Mouse (Mus musculus) erythroid progenitor cell, adult 5-6 weeks (primary cell): ENCODE measurements around the gene Tbx5. TPM values are rescaled to one million over a fixed set of nuclear protein-coding genes. Genes with fewer than 3 reads are reported as not detected.

Experiments used
- ATAC-seq: replicated peaks from 2 replicates; pipeline ENCODE4 v1.8.0; 2016; ENCODE audit warnings: moderate number of reproducible peaks, mild to moderate bottlenecking, moderate TSS enrichment, inconsistent platforms; ENCODE audit not compliant: poor library complexity, low FRiP score, severe bottlenecking
- total RNA-seq, 2 experiments: library from RNA; stranded (forward) in 1 of 2; stranded (reverse) in 1 of 2; fragments of 150-400 nt in 1 of 2; fragments of 186-747, 209-891 nt in 1 of 2; gene quantifications; 2 replicates each; pipeline versions ENCODE4 v1.2.3 to v1.2.4; 2015 to 2017; ENCODE audit warnings: low replicate concordance in 2 of 2

Gene Tbx5
- total RNA-seq, 2 experiments from 2014 or later: not detected

DNA sequence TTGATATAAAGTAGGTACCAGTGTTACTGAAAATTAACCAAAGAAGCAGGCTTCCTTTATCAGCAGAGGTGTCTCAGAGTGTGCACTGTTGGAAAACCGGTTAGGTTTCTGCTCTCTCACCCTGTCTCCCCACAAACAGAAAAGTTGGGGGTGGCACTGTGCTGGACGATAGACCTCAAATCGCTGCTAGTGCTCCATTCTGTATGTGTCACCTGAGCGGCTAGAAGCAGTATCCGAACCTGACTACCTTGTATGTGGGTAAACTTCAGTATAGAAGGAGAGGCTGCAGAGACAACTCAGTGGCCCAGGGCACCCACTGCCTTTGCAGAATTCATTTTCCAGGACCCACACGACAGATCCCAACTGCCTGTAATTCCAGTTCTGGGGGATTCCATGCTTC is 23.8 kb upstream of the Tbx5 start:
- no peak for ATAC-seq

DNA sequence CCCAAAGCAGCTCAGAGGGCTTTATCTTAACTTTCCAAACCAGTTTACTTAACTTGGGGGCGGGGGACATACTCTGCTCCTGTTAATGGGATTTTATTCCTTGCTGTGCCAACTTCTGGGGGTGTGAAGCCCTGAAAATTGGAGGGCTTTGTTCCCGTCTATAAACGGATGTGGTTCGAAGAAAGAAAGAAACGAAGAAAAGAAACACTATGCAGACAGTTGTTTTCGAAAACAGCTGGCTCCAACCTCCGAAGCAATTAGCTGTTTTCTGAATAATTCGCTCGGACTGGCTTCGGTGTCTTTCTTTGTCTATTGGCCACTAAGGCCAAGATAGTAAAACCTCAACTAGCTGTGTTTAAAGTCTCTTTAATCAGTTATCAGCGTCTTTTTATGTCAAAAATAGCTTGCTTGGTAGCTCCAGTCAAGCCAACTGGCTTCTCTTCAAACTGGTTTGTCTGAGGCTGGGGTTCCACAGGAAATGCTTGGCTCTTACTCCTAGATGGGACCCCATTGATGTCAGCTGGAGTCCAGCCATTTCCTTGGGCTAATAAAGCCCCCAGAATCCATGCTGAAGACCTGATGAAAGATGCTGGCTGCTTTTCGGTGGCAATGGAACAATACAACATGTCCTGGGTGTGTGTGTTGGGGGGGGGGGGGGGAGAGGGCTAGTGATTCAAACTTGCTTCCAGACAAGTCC is 21.3 kb upstream of the Tbx5 start:
- no peak for ATAC-seq

DNA sequence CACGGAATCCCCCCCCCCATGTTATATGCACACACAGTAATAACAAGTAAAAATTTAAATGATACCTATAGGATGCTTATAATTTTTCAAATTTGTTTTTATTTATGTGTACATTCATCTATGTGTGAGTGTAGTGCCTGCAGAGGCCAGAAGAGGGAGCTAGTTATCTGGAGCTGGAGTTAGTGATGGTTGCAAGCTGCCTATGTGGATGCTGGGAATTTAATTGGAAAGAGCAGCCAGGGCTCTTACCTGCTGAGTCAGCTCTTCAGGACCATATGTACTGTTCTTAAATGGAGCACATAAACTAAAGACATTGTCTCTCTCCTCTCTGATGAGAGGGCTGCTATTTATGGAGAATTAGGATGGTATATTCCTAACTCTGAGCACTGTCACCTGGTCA is 17.2 kb upstream of the Tbx5 start:
- no peak for ATAC-seq

DNA sequence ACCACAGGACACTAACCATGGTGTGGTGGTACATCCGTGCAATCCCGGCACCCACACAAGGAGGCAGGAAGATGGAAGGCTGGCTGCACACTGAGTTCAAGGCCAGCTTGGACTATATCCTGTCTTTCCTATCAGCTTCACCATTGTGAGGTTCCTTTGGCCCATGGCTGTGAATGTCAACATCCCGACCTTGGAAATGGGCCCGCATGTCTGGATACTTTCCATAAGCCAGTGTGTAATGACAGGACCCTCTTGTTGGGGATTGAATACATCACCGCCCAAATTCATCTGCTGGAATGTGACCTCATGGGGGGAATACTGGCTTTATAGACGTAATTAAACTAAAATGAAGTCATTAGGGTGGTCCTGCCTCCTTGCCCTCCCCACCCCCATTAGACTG is 12.0 kb upstream of the Tbx5 start:
- no peak for ATAC-seq

DNA sequence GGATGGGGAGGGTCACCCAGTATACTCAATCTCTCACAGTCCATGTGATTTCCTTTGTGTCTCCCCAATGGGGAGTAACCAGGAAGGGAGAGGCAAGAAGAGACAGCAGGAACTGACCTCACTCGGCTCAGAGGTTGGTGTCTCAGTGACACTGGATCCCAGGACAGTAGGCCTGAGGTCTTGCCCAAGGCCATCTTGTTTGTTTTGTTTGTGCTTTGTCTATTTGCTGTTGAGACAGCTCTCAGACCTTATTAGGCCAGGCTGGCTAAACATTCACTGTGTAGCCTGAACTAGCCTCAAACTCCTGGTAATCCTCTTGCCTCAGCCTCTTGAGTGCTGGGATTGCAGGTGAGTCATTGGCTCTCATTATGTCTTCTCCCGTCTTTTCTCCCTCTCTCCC is 11.0 kb upstream of the Tbx5 start:
- no peak for ATAC-seq

DNA sequence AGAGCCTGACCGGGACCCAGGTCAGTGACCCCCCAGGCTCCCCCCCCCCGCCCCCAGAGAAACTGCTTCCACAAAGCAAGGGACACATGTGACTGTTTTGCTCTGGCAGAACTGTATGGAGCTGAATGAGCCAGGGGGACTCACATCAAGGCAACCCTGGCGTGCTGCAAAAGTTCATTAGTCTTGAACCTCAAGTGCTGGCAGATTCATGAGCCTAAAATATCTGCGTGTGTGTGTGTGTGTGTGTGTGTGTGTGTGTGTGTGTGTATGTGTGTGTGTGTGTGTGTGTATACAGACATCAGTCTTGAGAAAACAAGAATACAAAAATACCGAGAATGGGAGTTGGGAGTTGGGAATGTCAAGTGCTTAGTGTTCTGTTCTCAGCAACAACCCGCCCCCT is 5.1 kb upstream of the Tbx5 start:
- no peak for ATAC-seq

DNA sequence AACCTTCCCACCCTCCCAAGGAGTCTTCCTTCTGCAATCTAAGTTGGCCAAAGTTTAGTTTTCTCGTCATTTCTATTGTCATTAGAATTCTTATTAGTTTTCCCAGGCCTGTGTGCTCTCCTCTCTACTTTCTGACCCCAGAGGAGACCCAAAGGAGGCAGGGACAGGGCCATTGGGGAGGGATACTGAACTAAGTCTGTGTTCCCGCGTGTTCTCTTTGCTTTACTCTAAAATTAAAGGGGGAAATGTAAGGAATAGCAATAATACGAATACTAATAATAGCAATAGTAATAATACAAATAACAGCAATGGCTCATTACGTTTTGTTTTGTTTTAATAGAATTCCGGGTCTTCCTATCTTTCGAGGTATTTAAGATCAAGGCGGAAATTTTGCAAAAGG is 1.9 kb upstream of the Tbx5 start:
- no peak for ATAC-seq

DNA sequence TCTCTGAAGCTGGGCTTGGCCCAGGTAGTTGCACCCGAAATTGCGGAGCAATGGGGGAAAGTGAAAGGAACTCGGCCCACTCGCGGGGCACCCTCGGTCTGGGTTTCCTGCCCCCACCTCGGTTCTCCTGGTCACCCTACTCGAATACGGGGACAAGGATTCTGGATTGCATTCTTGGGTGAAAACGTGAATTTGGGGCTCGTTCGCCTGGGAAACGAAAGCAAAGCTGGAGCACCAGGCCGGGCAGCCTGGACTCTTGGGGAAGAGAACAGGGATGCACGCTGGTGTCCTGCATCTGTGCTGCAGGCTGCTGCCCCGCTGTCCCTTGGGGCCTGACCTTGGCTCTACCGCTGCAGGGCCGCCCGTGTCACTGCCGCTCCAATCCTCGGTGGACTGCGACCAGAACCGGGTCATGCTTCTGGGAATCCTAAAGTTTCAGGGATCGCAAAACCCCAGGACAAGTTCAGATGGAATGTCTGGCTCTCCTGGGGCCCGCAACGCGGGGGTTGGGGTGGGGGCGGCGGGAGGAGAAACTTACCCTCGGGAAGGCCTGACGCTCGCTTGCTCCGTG is 1.2 kb upstream of the Tbx5 start:
- no peak for ATAC-seq

DNA sequence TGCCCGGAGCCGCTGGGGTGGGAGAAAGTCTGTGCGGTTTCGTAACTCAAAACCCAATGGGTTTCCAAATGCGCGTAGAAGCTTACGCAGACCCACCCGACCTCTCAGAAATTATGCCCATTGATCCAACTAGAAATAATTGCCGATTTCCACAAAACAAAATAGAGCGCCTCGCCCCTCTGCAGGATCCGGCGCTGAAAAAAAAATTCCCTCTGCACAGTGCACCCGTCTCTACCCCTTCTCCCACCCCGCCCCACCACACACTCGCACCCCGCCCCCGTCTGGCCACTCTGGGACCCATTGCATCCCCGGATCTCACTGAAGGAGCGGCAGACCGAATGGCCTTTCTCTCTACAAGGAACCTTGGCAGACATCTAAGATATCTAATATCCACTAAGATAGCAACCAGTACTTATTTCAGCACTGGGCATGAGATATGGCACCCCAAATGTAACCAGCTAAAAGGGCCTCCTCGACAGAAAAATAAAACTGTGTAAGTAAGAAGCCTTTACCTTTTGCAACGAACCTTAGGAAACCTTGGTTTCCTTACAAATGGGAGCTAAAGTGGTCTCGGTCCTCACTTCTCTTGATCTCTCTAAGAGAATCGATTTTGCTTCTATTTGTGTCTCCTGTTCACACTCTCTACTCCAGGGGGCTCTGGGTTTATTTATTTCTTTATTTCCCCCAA is 533 bp upstream of the Tbx5 start:
- ATAC-seq: no peak

DNA sequence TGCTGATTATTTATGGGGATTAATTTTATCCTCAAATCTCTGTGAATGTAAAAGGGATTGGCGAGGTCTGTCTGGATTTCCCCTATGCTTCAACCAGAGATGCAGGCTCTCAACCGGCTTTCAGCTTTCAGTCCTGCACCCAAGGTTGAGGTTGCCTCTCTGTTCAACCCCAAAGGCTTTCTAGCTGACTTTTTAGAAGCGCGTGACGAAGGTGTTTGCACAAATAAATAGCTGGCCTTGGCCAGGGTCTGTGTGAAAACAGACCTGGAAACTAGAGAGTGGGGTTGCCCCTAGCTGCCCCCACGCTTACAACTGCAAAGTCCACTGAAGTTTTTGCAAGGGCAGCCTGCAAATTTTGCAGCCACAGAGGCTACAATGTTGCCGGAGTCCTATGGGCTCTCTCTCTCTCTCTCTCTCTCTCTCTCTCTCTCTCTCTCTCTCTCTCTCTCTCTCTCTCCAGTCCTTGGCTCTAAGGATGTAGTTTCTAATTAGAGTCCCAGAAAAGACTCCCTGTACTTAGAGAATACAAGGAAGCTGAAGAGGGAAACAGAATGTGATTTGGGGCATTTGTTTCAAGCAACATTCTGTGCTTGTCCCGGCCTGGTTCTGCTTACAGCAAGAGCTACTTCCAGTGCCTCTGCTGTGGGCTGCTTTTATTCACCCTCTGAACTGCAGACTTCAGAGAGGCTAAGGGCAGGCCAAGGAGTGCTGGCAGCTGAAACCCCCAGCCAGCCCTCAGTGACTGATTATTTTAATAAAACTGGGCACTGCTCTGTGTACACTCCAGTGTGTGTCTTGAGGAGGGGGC is 959 bp downstream of the Tbx5 start:
- ATAC-seq: no peak

DNA sequence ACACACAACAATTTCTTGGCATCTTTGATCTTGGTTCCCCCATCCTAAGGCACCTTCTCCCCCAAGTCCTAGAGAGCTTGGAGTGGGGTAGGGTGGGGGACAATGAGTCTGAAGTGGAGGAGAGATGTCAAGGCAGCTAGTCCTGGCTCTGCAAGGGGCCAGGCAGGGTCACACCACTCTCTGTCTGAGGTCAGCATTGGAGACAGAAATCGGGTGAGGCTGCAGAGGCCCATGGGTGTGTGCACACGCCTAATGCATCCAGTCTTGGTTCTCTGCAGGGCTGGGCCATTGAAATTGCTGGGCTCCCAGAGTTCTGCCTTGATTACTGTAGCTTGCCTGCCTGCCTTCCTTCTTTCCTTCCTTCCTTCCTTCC is 1.5 kb downstream of the Tbx5 start:
- no peak for ATAC-seq

DNA sequence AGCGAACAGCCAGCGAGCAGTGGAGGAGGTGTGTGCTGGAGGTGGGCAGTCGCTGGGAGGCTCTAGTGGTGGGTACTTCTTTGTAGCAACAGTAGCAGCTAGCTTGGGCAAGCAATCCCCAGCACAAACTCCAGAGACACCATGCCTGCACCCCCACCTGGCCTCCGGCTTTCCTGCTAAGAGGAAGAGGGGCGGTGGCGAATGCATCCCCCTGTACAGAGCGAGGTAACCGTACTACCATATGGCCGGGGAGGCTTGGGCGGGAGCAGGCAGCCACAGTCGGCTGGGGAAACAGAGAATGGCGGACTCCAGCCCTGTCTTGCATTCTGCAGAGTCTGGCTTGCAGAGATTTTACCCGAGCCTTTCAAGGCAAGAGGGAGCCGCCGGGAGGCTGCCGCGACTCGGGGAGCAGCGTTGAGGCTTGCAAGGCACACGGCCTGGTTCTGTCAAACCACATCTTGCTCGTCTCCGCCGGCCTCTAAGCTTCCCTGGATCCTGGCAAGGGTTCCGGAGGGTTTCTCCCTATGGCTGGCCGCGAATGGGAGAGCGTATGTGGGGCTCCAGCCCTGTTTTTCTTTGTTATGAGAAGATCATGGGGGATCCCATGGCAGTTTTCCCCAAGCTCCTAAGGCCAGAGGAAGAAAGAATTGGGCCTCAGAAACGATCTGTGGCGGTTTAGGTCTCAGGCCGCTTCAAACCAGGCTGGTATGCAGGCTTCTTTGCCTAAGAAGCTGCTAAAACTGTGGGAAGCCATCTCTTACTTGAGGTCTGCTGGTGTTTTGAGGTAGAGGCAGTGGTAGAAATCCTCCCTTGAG is 2.8 kb downstream of the Tbx5 start:
- ATAC-seq: no peak

DNA sequence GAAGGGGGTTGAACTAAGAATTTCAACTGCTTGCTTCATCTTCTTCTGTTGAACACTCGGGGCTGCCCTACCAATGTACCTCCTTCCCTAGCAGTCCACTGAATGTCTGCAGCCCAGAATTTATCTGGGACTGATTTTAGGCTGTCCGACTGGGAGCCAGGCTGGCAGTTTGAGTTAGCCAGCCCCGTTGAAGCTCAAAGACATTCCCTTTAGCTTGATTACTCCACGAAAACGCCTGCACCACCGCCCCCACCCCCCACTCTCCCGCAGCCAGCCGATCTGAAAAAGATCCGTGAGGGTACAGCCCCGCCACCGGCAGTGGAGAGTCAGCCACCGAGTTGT is 3.4 kb downstream of the Tbx5 start:
- no peak for ATAC-seq

DNA sequence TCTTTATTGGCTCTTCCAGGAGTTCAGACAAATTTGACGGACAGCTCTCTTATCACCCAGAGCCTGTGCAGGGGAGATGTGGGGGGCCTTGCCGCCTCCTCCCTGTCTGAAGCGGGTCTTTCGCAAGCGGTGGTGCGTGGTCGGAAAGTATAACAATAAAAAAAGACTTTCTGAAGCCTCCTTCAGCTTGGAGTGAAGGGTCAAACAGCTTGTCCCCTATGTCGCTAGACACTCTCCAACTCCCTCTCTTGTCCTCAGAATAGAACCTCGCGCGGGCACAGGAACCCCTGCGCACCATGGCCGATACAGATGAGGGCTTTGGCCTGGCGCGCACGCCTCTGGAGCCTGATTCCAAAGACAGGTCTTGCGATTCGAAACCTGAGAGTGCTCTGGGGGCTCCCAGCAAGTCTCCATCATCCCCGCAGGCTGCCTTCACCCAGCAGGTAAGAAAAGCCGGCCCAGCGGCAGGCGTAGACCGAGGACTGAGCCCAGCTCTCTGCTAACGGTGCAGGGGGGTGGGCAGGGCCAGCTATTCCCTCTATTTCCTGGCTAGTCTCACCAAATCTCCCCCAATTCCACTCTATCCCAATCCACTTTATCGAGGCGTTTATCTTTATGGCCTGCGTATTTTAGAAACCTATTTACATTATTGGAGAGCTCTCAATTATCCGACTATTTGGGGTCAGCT is 4.3 kb downstream of the Tbx5 start:
- no peak for ATAC-seq

DNA sequence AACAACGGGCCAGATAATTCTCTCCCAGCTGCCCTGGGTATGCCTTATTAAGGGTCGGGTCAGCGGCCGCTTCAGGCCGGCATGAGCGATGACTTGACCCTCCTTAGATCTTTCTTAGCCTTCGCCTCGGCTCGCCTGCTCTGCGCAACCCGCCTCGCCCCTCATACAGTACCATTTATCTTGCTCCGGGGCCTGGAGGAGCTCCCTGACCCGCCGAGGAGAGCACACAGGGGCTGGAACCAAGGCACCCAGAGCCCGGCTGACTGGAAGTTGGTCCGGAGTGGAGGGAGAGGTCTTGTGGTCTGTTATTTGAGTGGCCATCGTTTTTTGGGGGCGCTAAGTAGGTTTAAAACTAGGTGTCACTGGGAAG is 4.8 kb downstream of the Tbx5 start:
- ATAC-seq: no peak

DNA sequence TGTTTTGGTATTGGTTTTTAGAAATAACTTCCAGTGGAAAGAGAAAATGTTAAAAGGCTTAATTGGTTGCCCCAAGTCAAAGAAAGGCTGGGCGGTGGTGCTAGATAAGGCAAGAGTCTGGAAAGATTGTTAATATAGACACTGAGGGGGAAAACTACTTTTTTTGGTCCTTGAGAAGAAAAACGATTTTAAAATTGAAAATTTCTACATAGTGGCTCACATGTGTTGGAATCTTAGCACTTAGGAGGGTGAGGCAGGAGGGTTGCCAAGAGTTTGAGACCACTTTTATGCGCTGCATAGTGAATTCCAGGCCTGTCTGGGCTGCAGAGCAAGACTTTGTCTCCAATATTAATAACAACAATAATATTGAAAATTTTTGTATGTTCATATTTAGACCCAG is 5.4 kb downstream of the Tbx5 start:
- ATAC-seq: no peak

DNA sequence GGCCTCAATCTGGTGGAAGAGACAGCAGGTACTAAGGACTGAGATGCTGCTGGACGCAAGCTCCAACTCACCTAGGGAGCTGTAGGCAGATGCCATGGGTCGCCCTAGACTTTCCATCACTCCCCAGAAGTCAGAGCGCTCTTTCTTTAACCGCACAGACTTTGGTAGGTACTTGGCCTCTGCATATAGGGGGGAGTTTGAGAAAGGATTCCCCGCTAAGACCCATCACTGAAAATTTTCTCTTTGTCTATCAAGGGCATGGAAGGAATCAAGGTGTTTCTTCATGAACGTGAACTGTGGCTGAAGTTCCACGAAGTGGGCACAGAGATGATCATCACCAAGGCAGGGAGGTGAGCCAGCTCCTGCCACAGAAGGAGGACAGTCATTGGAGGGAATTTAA is 6.0 kb downstream of the Tbx5 start:
- ATAC-seq: no peak

DNA sequence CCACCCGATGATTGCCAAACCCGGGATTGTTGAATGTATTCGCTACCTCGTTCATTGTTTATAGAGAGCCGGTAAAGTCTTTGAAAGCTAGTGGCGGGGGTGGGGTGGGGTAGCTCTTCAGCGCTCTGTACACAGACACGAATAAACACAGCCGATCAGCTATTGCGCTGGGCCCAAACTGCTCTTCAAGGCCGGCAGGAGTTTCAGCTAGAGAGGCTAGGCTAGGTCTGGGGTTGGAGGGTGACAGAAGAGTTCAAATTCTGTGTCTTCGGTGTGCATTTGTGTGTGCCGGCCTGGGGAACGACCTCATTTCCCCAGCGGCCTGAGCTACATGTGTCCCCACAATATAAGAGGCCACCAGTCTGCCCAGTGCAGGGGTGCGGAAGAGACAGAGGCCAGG is 6.7 kb downstream of the Tbx5 start:
- ATAC-seq: no peak

DNA sequence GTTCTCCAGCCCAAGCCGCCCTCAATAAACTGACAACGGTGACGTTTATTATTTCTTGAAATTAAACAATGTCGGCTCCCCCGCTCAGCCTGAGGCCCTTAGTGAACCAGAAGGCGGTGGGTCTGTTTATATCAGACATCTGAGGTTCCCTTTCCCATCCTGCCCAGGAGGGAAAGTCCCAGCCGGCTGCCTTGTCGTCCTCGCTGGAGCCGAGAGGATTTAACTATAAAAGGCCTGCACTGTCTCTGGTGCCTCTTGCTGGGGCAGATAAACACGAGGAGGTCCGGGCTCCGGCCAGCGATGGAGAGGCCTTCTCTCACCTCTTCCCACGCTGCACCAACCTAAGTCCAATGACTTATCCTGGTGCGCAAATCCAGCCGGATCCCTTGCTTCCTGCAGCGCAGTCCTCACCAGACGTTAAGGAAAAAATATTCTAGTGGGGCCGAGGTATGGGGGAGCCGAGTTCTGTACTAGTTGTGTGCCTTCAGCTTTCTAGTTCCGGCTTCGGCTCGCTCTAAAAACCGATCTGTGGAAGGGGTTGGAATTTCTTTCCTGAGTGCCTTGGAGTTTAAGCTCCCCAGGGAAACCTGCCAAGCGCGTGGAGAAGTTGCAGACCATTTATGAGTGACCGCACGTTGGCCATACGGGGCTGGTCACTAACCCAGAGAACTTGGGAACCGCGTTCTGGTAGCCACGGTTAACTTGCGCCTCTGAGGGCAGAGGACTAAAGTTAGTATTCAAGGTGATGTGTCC is 7.3 kb downstream of the Tbx5 start:
- ATAC-seq: no peak
